Mouse (Mus musculus) forebrain, postnatal 0 days (tissue): ENCODE data around the gene Ccdc66. TPM values are rescaled to one million over a fixed set of nuclear protein-coding genes. Genes with fewer than 3 reads are reported as not detected.

ENCODE experiments used
- ATAC-seq: fragments of 200-750 bp; cut with Nextera tagmentation; 2 replicates; pipeline ENCODE4 v1.8.0; 2017; ENCODE audit warnings: mild to moderate bottlenecking, moderate library complexity
- DNase-seq: peaks from one replicate; pipeline ENCODE4 v3.0.0-alpha.2; 2015
- H3K27ac ChIP-seq: fragments of 300-500 bp; sonication (generic); 2 replicates; pipeline ENCODE4 v1.5.1; 2014; ENCODE audit warnings: low read depth, mild to moderate bottlenecking, antibody characterized with exemption, low read length, moderate library complexity, mixed read lengths
- H3K27me3 ChIP-seq: fragments of 300-500 bp; sonication (generic); 2 replicates; pipeline ENCODE4 v1.6.1; 2014; ENCODE audit warnings: mild to moderate bottlenecking, low read length, mixed read lengths; ENCODE audit not compliant: insufficient read depth
- H3K36me3 ChIP-seq: fragments of 300-500 bp; sonication (generic); 2 replicates; pipeline ENCODE4 v1.6.1; 2014; ENCODE audit warnings: mild to moderate bottlenecking, moderate library complexity; ENCODE audit not compliant: insufficient read depth
- H3K4me1 ChIP-seq: fragments of 300-500 bp; sonication (generic); 2 replicates; pipeline ENCODE4 v1.6.1; 2014; ENCODE audit warnings: antibody characterized with exemption; ENCODE audit not compliant: insufficient read depth
- H3K4me2 ChIP-seq: fragments of 300-500 bp; sonication (generic); 2 replicates; pipeline ENCODE4 v1.6.1; 2014; ENCODE audit warnings: low read depth, mild to moderate bottlenecking, moderate library complexity
- H3K4me3 ChIP-seq: fragments of 300-500 bp; sonication (generic); 2 replicates; pipeline ENCODE4 v1.5.1; 2014; ENCODE audit warnings: low read depth, low read length, mixed read lengths
- H3K9ac ChIP-seq: fragments of 300-500 bp; sonication (generic); 2 replicates; pipeline ENCODE4 v1.6.1; 2014; ENCODE audit warnings: mild to moderate bottlenecking
- H3K9me3 ChIP-seq: fragments of 300-500 bp; sonication (generic); 2 replicates; pipeline ENCODE4 v1.6.1; 2016; ENCODE audit warnings: low read length
- CTCF ChIP-seq: sonication (generic); IDR thresholded peaks from 2 replicates; pipeline ENCODE4 v1.5.1; 2016; ENCODE audit warnings: antibody characterized with exemption, control low read depth, low read depth
- WGBS: fragments of 180-500 bp; shearing (Covaris S2); extraction: QIAGEN DNeasy Blood & Tissue Kit; methylation state at CpG from one replicate; pipeline ENCODE4 v1.1.7; 2014; 5-methylcytosine and 5-hydroxymethylcytosine counted together
- polyA plus RNA-seq: library from polyadenylated mRNA; unstranded; fragments of >200 nt; fragmentation: Nextera tagmentation; extraction: Ambion mirVana; gene quantifications from 2 replicates; pipeline ENCODE4 v1.2.1, GENCODE M21; 2015
- total RNA-seq: library from RNA; depleted of rRNA; stranded (reverse); fragments of >200 nt; gene quantifications from 2 replicates; pipeline ENCODE4 v1.2.3, GENCODE M21; 2014; rRNA removed

The Ccdc66 gene
- total and polyA plus RNA-seq, 2 experiments from 2014 or later = 6.5 to 6.7 TPM

- WGBS = 92% methylated on average over 5 of the region's 5 CpGs
- no peaks in the 10 kb centered on the region for H3K4me1 ChIP-seq
- TF ChIP-seq CTCF = no peak
- ATAC-seq = no peak
- H3K27ac ChIP-seq = no peak overlapping the region
- H3K36me3 ChIP-seq = peaks cover 71% of the 10 kb centered on the region
- H3K9ac ChIP-seq = no peak overlapping the region
- no peak overlapping the region for H3K4me3 ChIP-seq
- no peak overlapping the region for H3K4me2 ChIP-seq
- H3K9me3 ChIP-seq = no peaks in the 10 kb centered on the region
- no peak for DNase-seq
- H3K27me3 ChIP-seq = no peaks in the 10 kb centered on the region
Observed at GRCm38 (mm10) chr14:27491399-27491798, 16.9 kb downstream of the Ccdc66 start.

- ATAC-seq (no peak), DNase-seq (no peak)
- Histone ChIP-seq H3K9ac (no peak overlapping the region), H3K27me3 (no peaks in the 10 kb centered on the region), H3K4me1 (no peaks in the 10 kb centered on the region), H3K27ac (no peak overlapping the region), H3K9me3 (no peaks in the 10 kb centered on the region), H3K4me2 (no peak overlapping the region), H3K36me3 (peaks cover 19% of the 10 kb centered on the region), H3K4me3 (no peak overlapping the region)
- TF ChIP-seq CTCF = no peak
- WGBS = 87% methylated on average over 4 of the region's 4 CpGs
Observed at GRCm38 (mm10) chr14:27446963-27447362, 61.3 kb downstream of the Ccdc66 start.

GRCm38 (mm10) chr14:27444851-27445281 lies 63.4 kb downstream of the Ccdc66 start:
- DNase-seq = peak; percentile 37

GRCm38 (mm10) chr14:27440921-27441320 lies 67.3 kb downstream of the Ccdc66 start:
- H3K27me3 ChIP-seq = no peaks in the 10 kb centered on the region
- no peaks in the 10 kb centered on the region for H3K9me3 ChIP-seq
- no peaks in the 10 kb centered on the region for H3K4me1 ChIP-seq
- ATAC-seq = no peak
- no peak for DNase-seq
- no peak overlapping the region for H3K4me2 ChIP-seq
- H3K36me3 ChIP-seq = peaks cover 4% of the 10 kb centered on the region
- no peak overlapping the region for H3K9ac ChIP-seq
- peak; percentile 44 for TF ChIP-seq CTCF
- no peak overlapping the region for H3K4me3 ChIP-seq
- H3K27ac ChIP-seq = no peak overlapping the region

More at GRCm38 (mm10) chr14:27444851-27445281, 63.4 kb downstream of the Ccdc66 start:
- Histone ChIP-seq H3K27me3 (no peaks in the 10 kb centered on the region), H3K4me3 (no peak overlapping the region), H3K36me3 (peaks cover 15% of the 10 kb centered on the region), H3K27ac (0 out of 2 replicates have a peak overlapping the region, but pooled peaks have one; percentile 45), H3K4me2 (no peak overlapping the region), H3K9ac (no peak overlapping the region), H3K4me1 (no peaks in the 10 kb centered on the region), H3K9me3 (no peaks in the 10 kb centered on the region)
- no peak for ATAC-seq
- WGBS = 63% methylated on average over 2 of the region's 2 CpGs
- TF ChIP-seq CTCF = no peak

GRCm38 (mm10) chr14:27436826-27437225 lies 71.4 kb downstream of the Ccdc66 start:
- ATAC-seq (no peak), DNase-seq (no peak)
- H3K4me2 ChIP-seq = no peak overlapping the region
- H3K4me3 ChIP-seq = no peak overlapping the region
- H3K9me3 ChIP-seq = no peaks in the 10 kb centered on the region
- no peak overlapping the region for H3K27ac ChIP-seq
- 85% methylated on average over 3 of the region's 3 CpGs for WGBS
- no peak overlapping the region for H3K9ac ChIP-seq
- H3K27me3 ChIP-seq = no peaks in the 10 kb centered on the region
- no peak for TF ChIP-seq CTCF
- H3K36me3 ChIP-seq = no peaks in the 10 kb centered on the region
- no peaks in the 10 kb centered on the region for H3K4me1 ChIP-seq

DNA sequence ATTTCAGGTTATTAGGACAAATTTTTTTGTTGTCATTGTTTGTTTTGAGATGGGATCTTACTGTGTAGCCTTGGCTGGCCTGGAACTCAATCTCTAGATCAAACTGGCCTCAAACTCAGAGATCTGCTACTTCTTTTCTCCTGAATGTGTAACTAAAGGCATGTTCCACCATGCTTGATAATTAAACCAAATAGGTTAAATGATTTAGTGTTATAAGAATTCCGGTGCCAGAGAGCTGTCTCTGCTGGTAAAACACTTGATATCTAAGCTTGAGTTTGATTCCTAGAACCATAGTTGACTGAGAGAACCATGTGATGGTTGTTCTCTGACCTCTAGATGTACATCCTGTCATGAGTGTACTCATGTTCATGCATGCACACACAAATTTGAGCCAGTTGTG lies 72.1 kb downstream of the Ccdc66 start:
- no peaks in the 10 kb centered on the region for H3K27me3 ChIP-seq
- H3K27ac ChIP-seq = no peak overlapping the region
- ATAC-seq (no peak), DNase-seq (no peak)
- no peaks in the 10 kb centered on the region for H3K9me3 ChIP-seq
- H3K4me3 ChIP-seq = no peak overlapping the region
- H3K36me3 ChIP-seq = no peaks in the 10 kb centered on the region
- 100% methylated on average over 1 of the region's 1 CpGs for WGBS
- H3K9ac ChIP-seq = no peak overlapping the region
- H3K4me1 ChIP-seq = no peaks in the 10 kb centered on the region
- no peak overlapping the region for H3K4me2 ChIP-seq
- no peak for TF ChIP-seq CTCF

DNA sequence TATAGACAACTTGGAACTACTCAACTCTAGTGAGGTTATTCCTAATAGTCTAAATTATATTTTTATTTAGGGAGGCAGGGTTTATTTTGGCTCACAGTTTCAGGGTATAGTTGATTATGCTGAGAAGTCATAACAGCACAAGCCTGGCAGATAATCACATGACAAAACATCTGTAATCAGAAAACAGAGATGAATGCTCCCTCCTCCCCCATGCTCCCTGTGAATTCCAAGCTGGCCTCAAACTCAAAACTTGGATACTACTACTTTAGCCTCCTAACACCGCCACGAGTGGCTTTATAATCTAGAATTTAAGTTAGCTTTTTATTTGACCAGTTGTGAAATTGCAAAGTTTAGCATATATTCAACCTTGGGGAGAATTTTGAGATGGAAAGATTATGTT lies 76.2 kb downstream of the Ccdc66 start:
- DNase-seq (no peak), ATAC-seq (no peak)
- no peaks in the 10 kb centered on the region for H3K36me3 ChIP-seq
- H3K4me3 ChIP-seq = no peak overlapping the region
- H3K9me3 ChIP-seq = 0 out of 2 replicates have a peak, but pooled peaks cover 4% of the 10 kb centered on the region
- 0 out of 2 replicates have a peak, but pooled peaks cover 3% of the 10 kb centered on the region for H3K4me1 ChIP-seq
- H3K9ac ChIP-seq = no peak overlapping the region
- TF ChIP-seq CTCF = no peak
- no peak overlapping the region for H3K27ac ChIP-seq
- WGBS = over 99% methylated on average over 2 of the region's 2 CpGs
- no peak overlapping the region for H3K4me2 ChIP-seq
- no peaks in the 10 kb centered on the region for H3K27me3 ChIP-seq

Other genes starting within 250 kb of the Ccdc66 start
- 43.2 and 50.9 TPM in 2 replicates for gene Fam208a, start 79.6 kb downstream of the Ccdc66 start, total RNA-seq
- 5.3 and 8.1 TPM in 2 replicates for gene Fam208a, start 79.6 kb downstream of the Ccdc66 start, polyA plus RNA-seq
- 96.2 and 117 TPM in 2 replicates for gene Erc2, start 114.0 kb upstream of the Ccdc66 start, total RNA-seq
- 68.8 and 106 TPM in 2 replicates for gene Erc2, start 114.0 kb upstream of the Ccdc66 start, polyA plus RNA-seq